In genomic region chr1:135490931-135491666, GRCm38 (mm10) we compare ENCODE assay signal across 16 mouse cellular contexts.
DNase-seq lines count a peak whose midpoint lies in the region; ATAC-seq and TF ChIP-seq lines count a peak whose summit lies in the region.
"Had no signal": no experiment of that assay in that cellular context is flagged by ENCODE, and none has a peak within 500 bp of the region (broad histone marks: within the 10 kb centered on the region; RNA-seq: fewer than 3 reads in every experiment).

No protein-coding gene starts in this region.

- no peak for DNase-seq in heart, postnatal 25 days (ENCODE audit: low spot score)
- no peak for DNase-seq in midbrain, postnatal 0 days (ENCODE audit: low spot score)
- DNase-seq in adrenal gland, postnatal 25 days: no peak
- no peak for DNase-seq in ovary, postnatal 14 days (ENCODE audit: low spot score)
- DNase-seq: cerebellum, adult 18-20 months; liver, embryonic 13.5 days; spleen, adult 18-20 months had no signal

- H3K9me3 ChIP-seq in heart, embryonic 14.5 days (ENCODE audit: control insufficient read depth, low read length): no peaks in the 10 kb centered on the region
- no peaks in the 10 kb centered on the region for H3K9me3 ChIP-seq in midbrain, postnatal 0 days (ENCODE audit: low read length)
- H3K9me3 ChIP-seq in midbrain, embryonic 15.5 days: no peaks in the 10 kb centered on the region
- H3K9me3 ChIP-seq in limb, embryonic 12.5 days: no peaks in the 10 kb centered on the region
- H3K9me3 ChIP-seq: liver, embryonic 13.5 days; neural tube, embryonic 12.5 days had no signal

- peaks cover 16% of the 10 kb centered on the region for H3K36me3 ChIP-seq in heart, embryonic 14.5 days (ENCODE audit: control insufficient read depth, insufficient read depth, low read length)
- H3K36me3 ChIP-seq in midbrain, postnatal 0 days (ENCODE audit: insufficient read depth, low read length): no peaks in the 10 kb centered on the region
- no peaks in the 10 kb centered on the region for H3K36me3 ChIP-seq in midbrain, embryonic 15.5 days (replicated peaks)
- H3K36me3 ChIP-seq in limb, embryonic 12.5 days: no peaks in the 10 kb centered on the region
- H3K36me3 ChIP-seq: liver, embryonic 13.5 days; neural tube, embryonic 12.5 days had no signal

- no peak overlapping the region for H3K4me3 ChIP-seq in heart, embryonic 14.5 days (ENCODE audit: control insufficient read depth in 1 of 2, insufficient read depth in 1 of 2, low read depth in 1 of 2, low read length in 2 of 2)
- H3K4me3 ChIP-seq in midbrain, postnatal 0 days (ENCODE audit: low read depth, low read length): no peak overlapping the region
- H3K4me3 ChIP-seq in midbrain, embryonic 15.5 days: no peak overlapping the region
- no peak overlapping the region for H3K4me3 ChIP-seq in limb, embryonic 12.5 days (replicated peaks)
- H3K4me3 ChIP-seq: erythroblast, embryonic 14.5 days; liver, embryonic 13.5 days; neural tube, embryonic 12.5 days had no signal

- no peaks in the 10 kb centered on the region for H3K27me3 ChIP-seq in heart, embryonic 14.5 days (ENCODE audit: control insufficient read depth, insufficient read depth, low read length)
- H3K27me3 ChIP-seq in midbrain, postnatal 0 days (ENCODE audit: insufficient read depth, low read length): no peaks in the 10 kb centered on the region
- H3K27me3 ChIP-seq in midbrain, embryonic 15.5 days (replicated peaks): no peaks in the 10 kb centered on the region
- H3K27me3 ChIP-seq in limb, embryonic 12.5 days: no peaks in the 10 kb centered on the region
- H3K27me3 ChIP-seq: liver, embryonic 13.5 days; neural tube, embryonic 12.5 days had no signal

- peaks cover 17 to 53% of the 10 kb centered on the region in 2 experiments for H3K4me1 ChIP-seq in heart, embryonic 14.5 days (ENCODE audit: control insufficient read depth in 2 of 2, insufficient read depth in 2 of 2, low read length in 2 of 2)
- H3K4me1 ChIP-seq in midbrain, postnatal 0 days (ENCODE audit: insufficient read depth, low read length): peaks cover 11% of the 10 kb centered on the region; the same call in 1 of the 2 replicates
- peaks cover 13% of the 10 kb centered on the region; the same call in 1 of the 2 replicates for H3K4me1 ChIP-seq in midbrain, embryonic 15.5 days
- peaks cover 51% of the 10 kb centered on the region for H3K4me1 ChIP-seq in limb, embryonic 12.5 days (replicated peaks)
- H3K4me1 ChIP-seq: liver, embryonic 13.5 days had no signal

- TF ChIP-seq CTCF in midbrain, postnatal 0 days (IDR thresholded peaks at IDR 0.05): no peak

- intact Hi-C loops in heart, postnatal 25 days (cut with DNase I): no loop called here

- H3K27ac ChIP-seq in heart, embryonic 14.5 days (replicated peaks in 1 of 2; ENCODE audit: control insufficient read depth in 1 of 2, insufficient read depth in 1 of 2, low read depth in 2 of 2, low read length in 2 of 2): peak overlapping the region in 1 of 2 experiments; percentile 44; a peak in 1 of 4 replicates
- H3K27ac ChIP-seq in midbrain, postnatal 0 days (ENCODE audit: low read depth, low read length): peak overlapping the region; percentile 12; the same call in 1 of the 2 replicates
- H3K27ac ChIP-seq in midbrain, embryonic 15.5 days: no peak overlapping the region
- H3K27ac ChIP-seq in limb, embryonic 12.5 days: no peak overlapping the region
- H3K27ac ChIP-seq: kidney, postnatal 0 days; liver, embryonic 13.5 days; neural tube, embryonic 12.5 days had no signal

- no peak overlapping the region for H3K4me2 ChIP-seq in heart, embryonic 14.5 days (ENCODE audit: low read length)
- H3K4me2 ChIP-seq in midbrain, postnatal 0 days (ENCODE audit: low read depth, low read length, poor library complexity, severe bottlenecking): no peak overlapping the region
- no peak overlapping the region for H3K4me2 ChIP-seq in midbrain, embryonic 15.5 days
- H3K4me2 ChIP-seq in limb, embryonic 12.5 days: 0 out of 2 replicates have a peak overlapping the region, but pooled peaks have one; percentile 2
- H3K4me2 ChIP-seq: liver, embryonic 13.5 days; neural tube, embryonic 12.5 days had no signal

- ATAC-seq in heart, embryonic 14.5 days (ENCODE audit: insufficient number of reproducible peaks, insufficient read depth, low FRiP score, low read depth): no peak
- no peak for ATAC-seq in midbrain, postnatal 0 days (ENCODE audit: low FRiP score)
- no peak for ATAC-seq in midbrain, embryonic 15.5 days (replicated peaks)
- ATAC-seq in limb, embryonic 12.5 days (ENCODE audit: insufficient number of reproducible peaks, insufficient read depth, low FRiP score, low TSS enrichment, low read depth): no peak
- ATAC-seq: CD4-positive, CD25-positive, alpha-beta regulatory T cell, adult 4 months; inflammation-experienced regulatory T-cells, adult 6 months; lung, postnatal 0 days had no signal

- WGBS in heart, embryonic 14.5 days: 35% methylated on average over 10 of the region's 10 CpGs
- 62% methylated on average over 10 of the region's 10 CpGs for WGBS in midbrain, postnatal 0 days
- WGBS in midbrain, embryonic 15.5 days: 61% methylated on average over 10 of the region's 10 CpGs
- WGBS in limb, embryonic 12.5 days: 45% methylated on average over 10 of the region's 10 CpGs

- H3K9ac ChIP-seq in heart, embryonic 14.5 days (ENCODE audit: low read length): peak overlapping the region; percentile 27
- H3K9ac ChIP-seq in midbrain, postnatal 0 days (replicated peaks; ENCODE audit: low read length, poor library complexity, severe bottlenecking): no peak overlapping the region
- H3K9ac ChIP-seq in midbrain, embryonic 15.5 days: no peak overlapping the region
- H3K9ac ChIP-seq in limb, embryonic 12.5 days (replicated peaks): no peak overlapping the region
- H3K9ac ChIP-seq: liver, embryonic 13.5 days; neural tube, embryonic 12.5 days had no signal
